Mouse (Mus musculus) hindbrain, embryonic 13.5 days (tissue): ENCODE results near the gene Lrrc38. TPM values are rescaled to one million over a fixed set of nuclear protein-coding genes. Genes with fewer than 3 reads are reported as not detected.

Experiments
- ATAC-seq: fragments of 200-750 bp; cut with Nextera tagmentation; 2 replicates; pipeline ENCODE4 v1.8.0; 2017; ENCODE audit warnings: moderate TSS enrichment; ENCODE audit not compliant: low FRiP score
- H3K27ac ChIP-seq: fragments of 300-500 bp; sonication (generic); 2 replicates; pipeline ENCODE4 v1.5.1; 2015; ENCODE audit warnings: inconsistent platforms, mild to moderate bottlenecking, moderate library complexity
- H3K27me3 ChIP-seq: fragments of 300-500 bp; sonication (generic); 2 replicates; pipeline ENCODE4 v1.6.1; 2015; ENCODE audit warnings: mild to moderate bottlenecking, inconsistent platforms
- H3K36me3 ChIP-seq: fragments of 300-500 bp; sonication (generic); 2 replicates; pipeline ENCODE4 v1.6.1; 2015; ENCODE audit warnings: mild to moderate bottlenecking, inconsistent platforms
- H3K4me1 ChIP-seq: fragments of 300-500 bp; sonication (generic); replicated peaks from 2 replicates; pipeline ENCODE4 v1.6.1; 2015; ENCODE audit warnings: inconsistent platforms
- H3K4me2 ChIP-seq: fragments of 300-500 bp; sonication (generic); 2 replicates; pipeline ENCODE4 v1.6.1; 2015; ENCODE audit warnings: inconsistent platforms, mild to moderate bottlenecking, moderate library complexity
- H3K4me3 ChIP-seq: fragments of 300-500 bp; sonication (generic); 2 replicates; pipeline ENCODE4 v1.5.1; 2015; ENCODE audit warnings: mild to moderate bottlenecking, inconsistent platforms
- H3K9ac ChIP-seq: fragments of 300-500 bp; sonication (generic); 2 replicates; pipeline ENCODE4 v1.6.1; 2015; ENCODE audit warnings: mild to moderate bottlenecking, inconsistent platforms
- H3K9me3 ChIP-seq: fragments of 300-500 bp; sonication (generic); 2 replicates; pipeline ENCODE4 v1.6.1; 2016; ENCODE audit warnings: inconsistent platforms
- WGBS: fragments of 180-500 bp; shearing (Covaris S2); methylation state at CpG from one replicate; pipeline ENCODE4 v1.1.7; 2015; 5-methylcytosine and 5-hydroxymethylcytosine counted together
- polyA plus RNA-seq: library from polyadenylated mRNA; unstranded; fragments of >200 nt; fragmentation: Nextera tagmentation; extraction: Ambion mirVana; gene quantifications from 2 replicates; pipeline ENCODE4 v1.2.1, GENCODE M21; 2015

Gene Lrrc38
- polyA plus RNA-seq, 1 experiment from 2014 or later: 0.22 TPM

- Histone ChIP-seq H3K4me2 (no peak overlapping the region), H3K27ac (no peak overlapping the region), H3K27me3 (0 out of 2 replicates have a peak, but pooled peaks cover 5% of the 10 kb centered on the region), H3K4me1 (peaks cover 12% of the 10 kb centered on the region), H3K4me3 (no peak overlapping the region), H3K36me3 (peaks cover 50% of the 10 kb centered on the region), H3K9me3 (no peaks in the 10 kb centered on the region), H3K9ac (no peak overlapping the region)
- 95% methylated on average over 3 of the region's 3 CpGs for WGBS
- ATAC-seq: no peak
These were observed 64.6 kb downstream of the Lrrc38 start for GRCm38 (mm10) chr4:143414121-143414520.

Other genes with a start within 250 kb of the Lrrc38 start
- gene Prdm2, start 136.8 kb upstream of the Lrrc38 start, polyA plus RNA-seq: 17.6 and 18.6 TPM in 2 replicates
- 71.2 and 77.9 TPM in 2 replicates for gene Pdpn, start 50.2 kb upstream of the Lrrc38 start, polyA plus RNA-seq
- gene Pramel1, start 44.7 kb downstream of the Lrrc38 start, polyA plus RNA-seq: not detected in 2 replicates
- 23.5 and 26.6 TPM in 2 replicates for gene Pramef8, start 62.7 kb downstream of the Lrrc38 start, polyA plus RNA-seq
- not detected in 2 replicates for gene Oog4, start 100.6 kb downstream of the Lrrc38 start, polyA plus RNA-seq
- not detected in 2 replicates for gene Gm13043, start 161.6 kb downstream of the Lrrc38 start, polyA plus RNA-seq
- not detected in 2 replicates for gene Gm13040, start 186.2 kb downstream of the Lrrc38 start, polyA plus RNA-seq
- gene BC080695, start 201.9 kb downstream of the Lrrc38 start, polyA plus RNA-seq: not detected in 2 replicates
- not detected in 2 replicates for gene Gm13057, start 202.0 kb downstream of the Lrrc38 start, polyA plus RNA-seq